Mouse (Mus musculus) G1E (cell line): ENCODE data around the gene Masp2. TPM values are rescaled to one million over a fixed set of nuclear protein-coding genes. Genes with fewer than 3 reads are reported as not detected.

Experiments used
- ATAC-seq: 2 replicates; pipeline ENCODE4 v1.8.0; 2016; ENCODE audit warnings: mild to moderate bottlenecking; ENCODE audit not compliant: insufficient number of reproducible peaks, poor library complexity, low FRiP score, severe bottlenecking; ENCODE audit errors: extremely low read depth
- DNase-seq: peaks from one replicate; pipeline ENCODE4 v3.0.0; 2012; ENCODE audit warnings: low spot score
- H3K27me3 ChIP-seq: 2 replicates; pipeline ENCODE4 v1.6.1; 2012; ENCODE audit warnings: mild to moderate bottlenecking, low read length, inconsistent platforms; ENCODE audit not compliant: insufficient read depth
- H3K36me3 ChIP-seq: replicated peaks from 2 replicates; pipeline ENCODE3; 2012; ENCODE audit warnings: mild to moderate bottlenecking, inconsistent platforms
- H3K4me1 ChIP-seq: 2 replicates; pipeline ENCODE4 v1.6.1; 2012; ENCODE audit warnings: low read depth, low read length, inconsistent platforms, mixed read lengths; ENCODE audit not compliant: insufficient read depth
- H3K4me3 ChIP-seq: 2 replicates; pipeline ENCODE4 v1.5.1; 2012; ENCODE audit warnings: low read depth, mild to moderate bottlenecking, inconsistent platforms, low read length, moderate library complexity, mixed read lengths
- H3K9me3 ChIP-seq: replicated peaks from 2 replicates; pipeline ENCODE4 v1.6.1; 2012; ENCODE audit warnings: inconsistent platforms
- CTCF ChIP-seq: IDR thresholded peaks from 2 replicates; pipeline ENCODE4 v1.5.1; 2012; ENCODE audit warnings: low read depth, low read length, inconsistent platforms, mixed read lengths
- GATA1 ChIP-seq: IDR thresholded peaks from 2 replicates; pipeline ENCODE4 v1.6.1; 2012; ENCODE audit warnings: borderline replicate concordance, low read length, inconsistent platforms, mixed read lengths
- GATA2 ChIP-seq: IDR thresholded peaks from 2 replicates; pipeline ENCODE4 v1.6.1; 2012; ENCODE audit warnings: low read depth, low read length, inconsistent platforms, borderline replicate concordance
- POLR2AphosphoS5 ChIP-seq: IDR thresholded peaks from 2 replicates; pipeline ENCODE4 v1.6.1; 2012; ENCODE audit warnings: low read depth, low read length, inconsistent platforms; ENCODE audit not compliant: insufficient replicate concordance
- TAL1 ChIP-seq: conservative IDR thresholded peaks from 2 replicates; pipeline ENCODE4 v1.6.1; 2012; ENCODE audit warnings: low read depth, low read length, inconsistent platforms, mixed read lengths
- polyA plus RNA-seq: library from polyadenylated mRNA; stranded (reverse); fragments of >175 nt; gene quantifications from 2 replicates; pipeline ENCODE4 v1.2.3, GENCODE M21; 2012
- total RNA-seq, 2 experiments: library from RNA; stranded (forward) in 1 of 2; stranded (reverse) in 1 of 2; fragments of 200-1000 nt in 1 of 2; fragments of >200 nt in 1 of 2; fragmentation: Nextera tagmentation in 1 of 2; gene quantifications; 2 replicates each; pipeline ENCODE4 v1.2.3; 2014 to 2017

Gene Masp2
- total and polyA plus RNA-seq, 3 experiments = 0.69 to 18.1 (median 2.9) TPM

DNA sequence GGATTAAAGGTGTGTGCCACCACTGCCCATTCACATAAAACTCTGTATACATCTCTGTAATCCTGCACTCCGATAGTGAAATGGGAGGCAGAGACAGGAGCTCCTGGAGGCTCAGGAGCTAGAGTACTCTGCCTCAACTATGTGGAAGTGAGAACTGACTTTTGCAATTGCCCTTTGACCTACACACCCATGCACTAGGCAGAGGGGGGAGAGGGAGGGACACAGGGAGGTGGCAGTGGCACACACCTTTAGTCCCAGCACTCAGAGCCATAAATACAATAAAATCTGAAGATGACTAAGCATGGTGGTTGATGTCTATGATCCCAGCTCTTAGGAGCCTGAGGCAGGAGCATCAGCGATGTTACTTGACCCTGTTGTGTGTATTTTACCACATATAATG, 37.1 kb downstream of the Masp2 start:
- H3K4me3 ChIP-seq = no peak overlapping the region
- no peaks in the 10 kb centered on the region for H3K36me3 ChIP-seq
- peaks cover 21% of the 10 kb centered on the region for H3K27me3 ChIP-seq
- H3K4me1 ChIP-seq = peaks cover 14% of the 10 kb centered on the region
- TF ChIP-seq CTCF (no peak), GATA1 (no peak), GATA2 (no peak), POLR2AphosphoS5 (no peak), TAL1 (no peak)
- ATAC-seq = no peak
- DNase-seq = no peak
- no peaks in the 10 kb centered on the region for H3K9me3 ChIP-seq

DNA sequence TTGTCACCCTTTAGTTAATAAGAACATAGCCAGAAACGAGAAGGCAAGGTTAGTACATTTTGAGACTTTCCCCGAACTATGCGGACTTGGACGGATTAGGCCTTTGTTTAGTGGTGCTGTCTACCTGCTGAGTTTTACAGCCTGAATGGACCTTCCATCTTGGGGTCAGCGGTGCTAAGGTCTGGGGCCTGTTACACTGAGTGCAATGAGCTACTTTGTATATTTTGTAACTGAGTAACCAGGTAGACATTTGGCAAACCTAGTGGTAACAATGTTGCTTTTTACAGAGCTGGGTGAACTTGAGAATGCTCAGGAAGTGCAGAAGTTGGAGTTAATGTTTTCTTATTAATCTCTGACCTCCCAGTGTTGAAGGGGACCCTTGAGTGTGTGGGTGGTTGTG, 38.8 kb downstream of the Masp2 start:
- DNase-seq (no peak), ATAC-seq (no peak)
- TF ChIP-seq GATA2 = no peak
- TF ChIP-seq POLR2AphosphoS5 = no peak
- no peak overlapping the region for H3K4me3 ChIP-seq
- H3K4me1 ChIP-seq = peaks cover 14% of the 10 kb centered on the region
- H3K9me3 ChIP-seq = no peaks in the 10 kb centered on the region
- H3K36me3 ChIP-seq = no peaks in the 10 kb centered on the region
- peaks cover 24% of the 10 kb centered on the region for H3K27me3 ChIP-seq

DNA sequence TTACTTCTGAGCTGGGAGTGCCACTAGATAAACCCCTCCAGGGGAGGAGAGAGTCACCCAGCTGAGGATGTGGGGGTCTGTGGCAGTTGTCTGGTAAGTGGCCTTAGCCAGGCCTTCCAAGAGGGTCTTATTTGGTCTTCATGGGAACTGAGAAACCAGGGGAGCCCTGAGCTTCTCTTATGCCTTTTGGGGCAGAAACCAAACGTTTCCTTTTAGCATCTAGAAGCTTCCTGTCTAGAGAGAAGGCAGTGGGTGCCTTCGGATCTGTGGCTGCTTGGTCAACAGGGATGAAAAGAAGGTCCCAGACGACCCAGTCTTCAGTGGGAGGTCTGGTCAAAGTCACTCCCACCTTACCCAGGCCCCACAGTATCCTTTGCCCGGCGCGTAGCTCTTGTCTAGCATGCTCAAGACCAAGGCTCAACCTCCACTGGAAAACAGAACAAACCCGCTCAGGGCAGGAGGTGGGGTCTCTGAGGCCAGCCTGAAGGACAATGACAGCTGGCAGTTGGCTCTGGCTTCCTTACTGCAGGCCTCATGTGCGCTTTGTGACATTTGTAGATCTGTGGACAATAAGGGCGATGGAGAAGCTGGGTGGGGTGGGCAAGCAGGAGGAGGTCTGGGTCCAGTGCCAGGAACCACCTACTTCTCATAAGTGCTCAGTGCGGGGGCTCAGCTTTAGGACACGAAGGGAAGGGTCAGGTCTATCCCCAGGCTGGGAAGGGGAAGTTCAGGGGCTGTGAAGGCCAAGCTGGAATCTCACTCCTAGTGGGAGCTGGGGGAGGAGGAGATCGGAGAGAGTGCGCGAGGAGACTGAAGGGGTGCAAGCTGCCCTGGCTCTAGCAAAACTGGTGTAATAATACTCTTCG, 41.2 kb downstream of the Masp2 start, which contains the start of gene Gm572:
Gm572 (plus strand) TSS at position 27 of the 866 bp plus-strand sequence.
- TF ChIP-seq TAL1 (no peak), POLR2AphosphoS5 (no peak), CTCF (no peak), GATA1 (no peak), GATA2 (no peak)
- H3K27me3 ChIP-seq = peaks cover 30% of the 10 kb centered on the region
- H3K4me3 ChIP-seq = no peak within 1 kb of the TSS
- no peak for DNase-seq
- no peaks in the 10 kb centered on the region for H3K9me3 ChIP-seq
- peaks cover 13% of the 10 kb centered on the region for H3K4me1 ChIP-seq
- ATAC-seq = no peak
- H3K36me3 ChIP-seq = no peaks in the 10 kb centered on the region

DNA sequence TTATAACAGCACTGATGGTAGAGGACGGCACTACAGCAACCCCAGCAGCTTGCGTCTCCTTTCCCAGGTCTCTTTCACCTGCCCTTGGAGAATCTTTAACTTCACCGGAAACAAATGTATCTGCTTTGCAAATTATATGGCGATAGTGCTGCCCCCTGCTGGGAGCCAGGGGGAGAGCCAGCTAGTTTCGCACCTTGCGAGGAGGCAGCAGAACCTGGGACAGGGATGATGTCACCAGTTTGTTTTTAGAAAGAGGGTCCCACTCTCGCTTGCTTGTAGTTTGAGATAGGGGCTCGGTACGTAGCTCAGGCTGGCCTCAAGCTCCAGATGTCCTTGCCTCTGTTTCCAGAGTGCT, 41.8 kb downstream of the Masp2 start:
- H3K4me3 ChIP-seq = no peak overlapping the region
- no peak for ATAC-seq
- no peaks in the 10 kb centered on the region for H3K36me3 ChIP-seq
- no peaks in the 10 kb centered on the region for H3K9me3 ChIP-seq
- peaks cover 13% of the 10 kb centered on the region for H3K4me1 ChIP-seq
- TF ChIP-seq CTCF (peak; percentile 86), GATA1 (no peak), GATA2 (no peak), TAL1 (no peak)
- no peak for DNase-seq
- peaks cover 30% of the 10 kb centered on the region for H3K27me3 ChIP-seq

DNA sequence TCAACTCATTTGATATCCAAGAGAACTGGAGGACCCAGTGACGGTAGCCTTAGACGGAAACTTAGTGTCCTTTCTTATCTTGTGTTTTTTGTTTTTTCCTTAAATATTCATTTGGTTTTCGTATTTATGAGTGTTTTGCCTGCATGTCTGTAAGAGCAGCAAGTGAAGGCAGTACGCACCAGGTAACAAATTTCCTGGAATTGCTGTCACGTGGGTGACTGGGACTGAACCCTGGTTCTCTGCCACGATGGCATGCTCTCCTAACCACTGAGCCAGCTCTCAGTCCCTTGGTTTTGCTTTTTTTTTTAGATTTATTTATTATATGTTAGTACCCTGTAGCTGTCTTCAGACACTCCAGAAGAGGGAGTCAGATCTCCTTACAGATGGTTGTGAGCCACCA, 42.6 kb downstream of the Masp2 start:
- DNase-seq (no peak), ATAC-seq (no peak)
- Histone ChIP-seq H3K9me3 (no peaks in the 10 kb centered on the region), H3K36me3 (no peaks in the 10 kb centered on the region), H3K27me3 (peaks cover 30% of the 10 kb centered on the region), H3K4me3 (no peak overlapping the region), H3K4me1 (peaks cover 13% of the 10 kb centered on the region)
- TF ChIP-seq CTCF (no peak), GATA2 (no peak), POLR2AphosphoS5 (no peak), GATA1 (no peak), TAL1 (no peak)

DNA sequence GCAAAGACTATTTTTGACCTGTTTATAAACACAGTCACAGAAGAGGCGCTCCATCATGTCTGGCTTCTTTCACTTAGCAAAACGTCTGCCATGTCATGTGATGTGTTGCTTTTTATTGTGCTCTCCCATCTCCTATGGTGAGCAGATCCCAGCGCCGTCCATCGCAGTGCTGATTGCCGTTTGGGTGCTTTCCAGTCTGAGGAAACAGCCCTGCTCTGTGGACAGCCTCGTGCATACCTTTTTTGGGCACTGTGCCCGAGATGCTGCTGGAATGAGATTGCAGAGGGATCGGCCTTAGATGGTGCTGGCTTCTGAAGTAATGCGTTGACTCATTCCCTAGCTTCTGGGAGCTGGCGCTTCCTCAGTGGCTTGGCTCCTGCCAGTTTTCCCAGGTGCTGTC, 44.3 kb downstream of the Masp2 start:
- Histone ChIP-seq H3K9me3 (no peaks in the 10 kb centered on the region), H3K4me1 (peaks cover 13% of the 10 kb centered on the region), H3K36me3 (no peaks in the 10 kb centered on the region), H3K4me3 (no peak overlapping the region), H3K27me3 (peaks cover 32% of the 10 kb centered on the region)
- no peak for ATAC-seq
- TF ChIP-seq CTCF (no peak), GATA1 (no peak), POLR2AphosphoS5 (no peak)
- no peak for DNase-seq
